Mouse (Mus musculus) kidney, postnatal 0 days (tissue): Measurements from ENCODE around the gene Ak4. TPM values are rescaled to one million over a fixed set of nuclear protein-coding genes. Genes with fewer than 3 reads are reported as not detected.
A peak's percentile ranks its signal among the peaks of the same experiment; 100 is the strongest.

Source experiments
- ATAC-seq: fragments of 200-750 bp; cut with Nextera tagmentation; replicated peaks from 2 replicates; pipeline ENCODE4 v1.8.0; 2017; ENCODE audit warnings: low read depth, moderate number of reproducible peaks, moderate TSS enrichment, moderate library complexity; ENCODE audit not compliant: low FRiP score
- DNase-seq: peaks from one replicate; pipeline ENCODE4 v3.0.0-alpha.2; 2016; ENCODE audit warnings: low spot score
- H3K27ac ChIP-seq: fragments of 300-500 bp; sonication (generic); 2 replicates; pipeline ENCODE4 v1.5.1; 2014; ENCODE audit warnings: mild to moderate bottlenecking
- H3K27me3 ChIP-seq: fragments of 300-500 bp; sonication (generic); 2 replicates; pipeline ENCODE4 v1.6.1; 2014; ENCODE audit warnings: low read length, mixed read lengths; ENCODE audit not compliant: insufficient read depth
- H3K36me3 ChIP-seq: fragments of 300-500 bp; sonication (generic); 2 replicates; pipeline ENCODE4 v1.6.1; 2014; ENCODE audit warnings: low read length, mixed read lengths; ENCODE audit not compliant: insufficient read depth
- H3K4me1 ChIP-seq: fragments of 300-500 bp; sonication (generic); replicated peaks from 2 replicates; pipeline ENCODE4 v1.6.1; 2014; ENCODE audit warnings: antibody characterized with exemption, low read length, mixed read lengths; ENCODE audit not compliant: insufficient read depth
- H3K4me2 ChIP-seq: fragments of 300-500 bp; sonication (generic); 2 replicates; pipeline ENCODE4 v1.6.1; 2014; ENCODE audit warnings: mild to moderate bottlenecking, low read length, moderate library complexity, mixed read lengths
- H3K4me3 ChIP-seq: fragments of 300-500 bp; sonication (generic); replicated peaks from 2 replicates; pipeline ENCODE4 v1.5.1; 2014; ENCODE audit warnings: low read depth, low read length
- H3K9ac ChIP-seq: fragments of 300-500 bp; sonication (generic); 2 replicates; pipeline ENCODE4 v1.6.1; 2014; ENCODE audit warnings: low read depth, low read length
- H3K9me3 ChIP-seq: fragments of 300-500 bp; sonication (generic); replicated peaks from 2 replicates; pipeline ENCODE4 v1.6.1; 2016; ENCODE audit warnings: low read length, inconsistent platforms, mixed read lengths
- CTCF ChIP-seq: IDR thresholded peaks from 2 replicates; pipeline ENCODE4 v1.5.1; 2016; ENCODE audit warnings: antibody characterized with exemption, low read depth, mild to moderate bottlenecking, moderate library complexity
- WGBS: fragments of 180-500 bp; shearing (Covaris S2); extraction: QIAGEN DNeasy Blood & Tissue Kit; methylation state at CpG from one replicate; pipeline ENCODE4 v1.1.7; 2014; 5-methylcytosine and 5-hydroxymethylcytosine counted together
- polyA plus RNA-seq: library from polyadenylated mRNA; unstranded; fragments of >200 nt; fragmentation: Nextera tagmentation; extraction: Ambion mirVana; gene quantifications from 2 replicates; pipeline ENCODE4 v1.2.1, GENCODE M21; 2015

Ak4 gene
- polyA plus RNA-seq, 1 experiment from 2014 or later: 17.1 TPM

- H3K36me3 ChIP-seq: no peaks in the 10 kb centered on the region
- no peak for ATAC-seq
- no peaks in the 10 kb centered on the region for H3K4me1 ChIP-seq
- no peak overlapping the region for H3K4me2 ChIP-seq
- DNase-seq: no peak
- no peak overlapping the region for H3K27ac ChIP-seq
- 63% methylated on average over 2 of the region's 2 CpGs for WGBS
- no peak overlapping the region for H3K4me3 ChIP-seq
- H3K27me3 ChIP-seq: no peaks in the 10 kb centered on the region
- H3K9ac ChIP-seq: no peak overlapping the region
- TF ChIP-seq CTCF: no peak
- H3K9me3 ChIP-seq: no peaks in the 10 kb centered on the region
These were observed 43.0 kb downstream of the Ak4 start for GRCm38 (mm10) chr4:101462065-101462464.

GRCm38 (mm10) chr4:101466264-101466663, 47.2 kb downstream of the Ak4 start:
- TF ChIP-seq CTCF: no peak; the same call in 1 of the 2 replicates
- no peak overlapping the region for H3K4me3 ChIP-seq
- H3K27ac ChIP-seq: no peak overlapping the region
- no peak overlapping the region for H3K9ac ChIP-seq
- DNase-seq (no peak), ATAC-seq (no peak)
- WGBS: 81% methylated on average over 3 of the region's 3 CpGs
- H3K9me3 ChIP-seq: no peaks in the 10 kb centered on the region
- H3K4me1 ChIP-seq: no peaks in the 10 kb centered on the region
- no peak overlapping the region for H3K4me2 ChIP-seq
- no peaks in the 10 kb centered on the region for H3K36me3 ChIP-seq
- no peaks in the 10 kb centered on the region for H3K27me3 ChIP-seq

GRCm38 (mm10) chr4:101469242-101469641, 50.2 kb downstream of the Ak4 start:
- H3K9ac ChIP-seq: no peak overlapping the region
- no peaks in the 10 kb centered on the region for H3K36me3 ChIP-seq
- H3K4me3 ChIP-seq: no peak overlapping the region
- H3K4me2 ChIP-seq: no peak overlapping the region
- no peak overlapping the region for H3K27ac ChIP-seq
- DNase-seq: no peak
- no peaks in the 10 kb centered on the region for H3K4me1 ChIP-seq
- ATAC-seq: no peak
- no peaks in the 10 kb centered on the region for H3K9me3 ChIP-seq
- H3K27me3 ChIP-seq: no peaks in the 10 kb centered on the region
- TF ChIP-seq CTCF: no peak
- WGBS: 68% methylated on average over 5 of the region's 5 CpGs

GRCm38 (mm10) chr4:101470543-101470942, 51.5 kb downstream of the Ak4 start:
- H3K36me3 ChIP-seq: no peaks in the 10 kb centered on the region
- no peaks in the 10 kb centered on the region for H3K27me3 ChIP-seq
- DNase-seq: peak; percentile 45
- 60% methylated on average over 5 of the region's 5 CpGs for WGBS
- TF ChIP-seq CTCF: peak; percentile 66
- ATAC-seq: no peak
- H3K9me3 ChIP-seq: no peaks in the 10 kb centered on the region
- no peak overlapping the region for H3K4me3 ChIP-seq
- no peak overlapping the region for H3K27ac ChIP-seq
- H3K9ac ChIP-seq: no peak overlapping the region
- no peak overlapping the region for H3K4me2 ChIP-seq
- H3K4me1 ChIP-seq: no peaks in the 10 kb centered on the region

- ATAC-seq (no peak), DNase-seq (no peak)
- H3K27ac ChIP-seq: no peak overlapping the region
- no peaks in the 10 kb centered on the region for H3K27me3 ChIP-seq
- no peak overlapping the region for H3K4me2 ChIP-seq
- WGBS: 65% methylated on average over 3 of the region's 3 CpGs
- no peak overlapping the region for H3K4me3 ChIP-seq
- no peaks in the 10 kb centered on the region for H3K9me3 ChIP-seq
- no peak for TF ChIP-seq CTCF
- H3K9ac ChIP-seq: no peak overlapping the region
- no peaks in the 10 kb centered on the region for H3K36me3 ChIP-seq
- no peaks in the 10 kb centered on the region for H3K4me1 ChIP-seq
These were observed 53.7 kb downstream of the Ak4 start for GRCm38 (mm10) chr4:101472767-101473166.

- TF ChIP-seq CTCF: no peak
- Histone ChIP-seq H3K27me3 (no peaks in the 10 kb centered on the region; the same call in 1 of the 2 replicates), H3K27ac (no peak overlapping the region), H3K9me3 (no peaks in the 10 kb centered on the region), H3K4me3 (no peak overlapping the region), H3K36me3 (no peaks in the 10 kb centered on the region), H3K9ac (no peak overlapping the region), H3K4me2 (no peak overlapping the region), H3K4me1 (no peaks in the 10 kb centered on the region)
- ATAC-seq: no peak
- peak; percentile 57 for DNase-seq
- 83% methylated on average over 8 of the region's 8 CpGs for WGBS
These were observed 71.3 kb downstream of the Ak4 start for GRCm38 (mm10) chr4:101490320-101490917.

- no peak for ATAC-seq
- WGBS: 76% methylated on average over 6 of the region's 6 CpGs
- no peaks in the 10 kb centered on the region; the same call in 1 of the 2 replicates for H3K4me1 ChIP-seq
These were observed 72.6 kb downstream of the Ak4 start for GRCm38 (mm10) chr4:101491704-101492103.

More at GRCm38 (mm10) chr4:101491704-101492103, 72.6 kb downstream of the Ak4 start:
- no peaks in the 10 kb centered on the region for H3K36me3 ChIP-seq
- H3K9me3 ChIP-seq: no peaks in the 10 kb centered on the region
- H3K27ac ChIP-seq: no peak overlapping the region
- H3K4me2 ChIP-seq: no peak overlapping the region
- DNase-seq: no peak
- TF ChIP-seq CTCF: no peak
- H3K4me3 ChIP-seq: no peak overlapping the region
- no peak overlapping the region for H3K9ac ChIP-seq
- peaks cover 11% of the 10 kb centered on the region for H3K27me3 ChIP-seq
